Mouse (Mus musculus): Measurements from ENCODE around the gene Tle2.
A peak's percentile ranks its signal among the peaks of the same experiment; 100 is the strongest.

The Tle2 gene

DNA sequence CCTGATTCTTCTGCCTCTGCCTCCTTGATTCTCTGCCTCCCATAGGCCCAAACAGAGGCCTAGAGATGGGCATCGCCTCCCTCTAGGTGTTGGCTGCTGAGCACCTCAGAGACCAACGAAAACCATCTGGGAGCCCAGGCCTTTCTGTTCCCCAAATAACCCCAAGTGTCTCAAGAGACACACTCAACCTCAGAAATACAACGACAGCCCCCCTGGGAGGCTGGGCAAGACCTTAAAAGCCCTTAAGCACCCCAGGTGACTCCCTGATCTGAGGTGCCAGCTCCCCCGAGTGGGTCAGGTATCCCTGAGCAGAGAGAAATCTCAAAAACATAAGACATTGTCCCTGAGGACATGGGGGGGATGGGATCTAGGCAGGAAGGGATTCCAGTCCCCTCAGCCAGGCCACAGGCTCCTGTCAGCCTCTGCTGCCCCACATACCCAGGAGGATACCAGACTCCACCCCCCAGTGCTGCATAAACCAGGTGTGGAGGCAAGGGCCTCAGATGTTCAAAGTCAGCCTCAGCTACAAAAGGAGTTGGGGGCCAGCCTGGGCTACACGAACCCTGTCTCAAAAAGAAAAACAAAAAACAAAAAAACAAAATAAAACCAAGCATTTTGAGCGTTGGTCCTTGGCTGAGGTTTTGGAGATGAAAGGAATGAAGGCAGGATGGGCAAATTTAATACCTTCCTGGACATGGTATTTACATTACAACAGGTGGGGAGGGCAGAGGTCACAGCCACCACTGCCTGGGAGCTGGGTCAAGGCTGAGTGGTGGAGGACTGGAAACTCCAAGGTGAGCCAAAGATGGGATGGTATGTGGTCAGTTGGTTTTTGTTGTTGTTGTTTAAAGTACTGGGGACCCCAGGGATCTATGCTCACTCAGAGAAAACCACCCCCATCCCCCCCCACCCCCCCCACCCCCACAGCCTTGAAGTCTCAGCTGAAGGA, 20.3 kb upstream of the Tle2 start:
- no peak for DNase-seq (ENCODE audit: low read depth)

DNA sequence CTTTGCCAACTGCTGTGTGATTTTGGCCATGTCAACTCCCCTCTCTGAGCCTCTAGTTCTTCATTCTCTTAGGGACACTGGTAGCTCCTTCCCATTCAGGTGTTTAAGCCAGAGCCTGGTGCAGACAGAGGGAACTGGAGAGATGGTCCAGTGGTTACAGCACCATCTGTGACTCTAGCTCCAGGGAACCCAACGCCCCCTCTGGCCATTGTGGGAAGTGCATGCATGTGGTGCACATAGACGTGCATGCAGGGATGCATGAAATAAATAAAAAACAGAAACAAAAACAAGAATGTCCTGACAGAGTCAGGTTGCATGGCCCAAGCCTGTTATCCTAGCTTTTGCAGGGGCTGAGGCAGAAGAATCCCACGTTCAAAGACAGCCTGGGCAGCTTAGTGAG, 18.1 kb upstream of the Tle2 start:
- no peak for DNase-seq (ENCODE audit: low read depth)

DNA sequence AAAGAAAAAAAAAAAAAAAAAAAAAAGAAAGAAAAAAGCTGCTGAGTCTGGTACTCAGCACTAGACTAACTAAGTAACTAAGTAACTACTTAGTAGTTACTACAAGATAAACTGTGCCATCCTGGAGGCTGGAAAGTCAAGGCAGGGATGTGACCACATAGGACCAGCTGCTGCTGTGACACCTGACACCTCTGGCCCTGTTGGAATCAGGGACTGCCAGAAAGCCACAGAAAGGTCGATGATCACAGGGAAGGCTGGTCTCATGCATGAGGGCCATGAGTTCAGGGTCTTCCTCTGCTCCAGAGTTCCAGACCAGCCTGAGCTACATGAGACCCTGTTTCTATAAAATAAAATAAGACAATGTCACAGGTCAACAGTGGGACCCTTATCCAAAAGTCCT, 16.9 kb upstream of the Tle2 start:
- no peak for DNase-seq (ENCODE audit: low read depth)

- no peak for DNase-seq (ENCODE audit: low read depth)
Measured at GRCm38 (mm10) chr10:81559163-81559626, 15.2 kb upstream of the Tle2 start, which contains the start of gene Aes. Gene Aes, plus strand, starts transcription at chr10:81559488.

- DNase-seq (ENCODE audit: low read depth), result no peak
Measured at GRCm38 (mm10) chr10:81559627-81560539, 14.5 kb upstream of the Tle2 start.

GRCm38 (mm10) chr10:81560719-81561459, 13.5 kb upstream of the Tle2 start:
- no peak for DNase-seq (ENCODE audit: low read depth)

- no peak for DNase-seq (ENCODE audit: low read depth)
Measured at GRCm38 (mm10) chr10:81562411-81562810, 11.9 kb upstream of the Tle2 start.

GRCm38 (mm10) chr10:81563481-81563880, 10.9 kb upstream of the Tle2 start:
- DNase-seq (ENCODE audit: low read depth), result no peak

- no peak for DNase-seq (ENCODE audit: low read depth)
Measured at GRCm38 (mm10) chr10:81564216-81564615, 10.1 kb upstream of the Tle2 start.

DNA sequence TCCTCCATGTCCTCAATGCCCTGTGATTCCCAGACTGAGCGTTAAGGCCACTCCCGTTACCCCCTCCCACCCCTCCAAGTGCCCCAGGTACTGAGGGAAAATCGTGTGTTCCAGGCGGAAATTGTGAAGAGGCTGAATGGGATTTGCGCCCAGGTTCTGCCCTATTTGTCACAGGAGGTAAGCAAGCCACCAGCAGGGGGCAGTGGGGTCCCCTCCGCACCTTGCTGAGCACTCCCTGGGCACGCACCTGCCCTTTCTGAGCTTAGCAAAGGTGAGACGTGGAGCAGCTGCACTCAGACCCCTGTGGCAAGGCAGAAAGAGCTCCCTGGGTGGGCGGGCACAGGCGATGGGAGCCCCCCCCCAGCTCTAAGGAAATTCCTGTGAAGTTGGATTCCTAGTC, 9.6 kb upstream of the Tle2 start:
- DNase-seq (ENCODE audit: low read depth), result no peak

DNA sequence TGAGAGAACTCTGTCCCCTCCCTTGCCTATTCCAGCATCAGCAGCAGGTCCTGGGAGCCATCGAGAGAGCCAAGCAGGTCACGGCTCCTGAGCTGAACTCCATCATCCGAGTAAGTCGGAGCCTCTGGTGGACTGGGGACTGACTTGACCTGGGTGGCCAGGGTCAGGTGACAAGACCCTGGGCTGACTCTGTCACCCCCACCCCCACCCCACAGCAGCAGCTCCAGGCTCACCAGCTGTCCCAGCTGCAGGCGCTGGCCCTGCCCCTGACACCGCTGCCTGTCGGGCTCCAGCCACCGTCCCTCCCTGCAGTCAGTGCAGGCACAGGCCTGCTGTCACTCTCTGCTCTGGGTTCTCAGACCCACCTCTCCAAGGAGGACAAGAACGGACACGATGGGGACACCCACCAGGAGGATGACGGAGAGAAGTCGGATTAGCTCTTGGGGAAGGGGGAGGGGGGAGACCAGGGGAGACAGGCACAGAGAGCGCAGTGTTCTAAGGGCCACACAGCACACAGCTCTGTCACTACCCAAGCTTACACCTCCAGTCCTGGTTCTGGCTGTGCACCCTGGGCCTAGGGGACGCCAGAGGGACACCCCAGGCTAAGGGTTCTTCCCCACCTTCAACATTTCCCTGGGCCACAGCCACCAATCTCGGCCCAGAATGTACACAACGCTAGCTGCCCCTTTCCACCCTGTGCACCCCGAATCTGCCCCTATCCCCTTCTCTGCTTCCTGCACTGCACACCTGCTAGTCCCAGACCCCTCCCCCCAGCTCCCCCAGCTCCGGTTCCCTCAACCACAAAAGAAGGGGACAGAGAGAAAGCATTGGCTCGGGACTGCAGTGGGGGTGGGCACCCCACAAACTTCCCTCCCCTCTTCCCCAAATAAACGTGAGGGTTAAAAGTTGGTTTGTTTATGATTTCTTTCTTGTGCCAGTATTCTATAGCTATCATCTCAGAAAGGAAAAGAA, 8.8 kb upstream of the Tle2 start:
- no peak for DNase-seq (ENCODE audit: low read depth)

- DNase-seq (ENCODE audit: low read depth), result no peak
Measured at GRCm38 (mm10) chr10:81568381-81569191, 5.8 kb upstream of the Tle2 start.

DNA sequence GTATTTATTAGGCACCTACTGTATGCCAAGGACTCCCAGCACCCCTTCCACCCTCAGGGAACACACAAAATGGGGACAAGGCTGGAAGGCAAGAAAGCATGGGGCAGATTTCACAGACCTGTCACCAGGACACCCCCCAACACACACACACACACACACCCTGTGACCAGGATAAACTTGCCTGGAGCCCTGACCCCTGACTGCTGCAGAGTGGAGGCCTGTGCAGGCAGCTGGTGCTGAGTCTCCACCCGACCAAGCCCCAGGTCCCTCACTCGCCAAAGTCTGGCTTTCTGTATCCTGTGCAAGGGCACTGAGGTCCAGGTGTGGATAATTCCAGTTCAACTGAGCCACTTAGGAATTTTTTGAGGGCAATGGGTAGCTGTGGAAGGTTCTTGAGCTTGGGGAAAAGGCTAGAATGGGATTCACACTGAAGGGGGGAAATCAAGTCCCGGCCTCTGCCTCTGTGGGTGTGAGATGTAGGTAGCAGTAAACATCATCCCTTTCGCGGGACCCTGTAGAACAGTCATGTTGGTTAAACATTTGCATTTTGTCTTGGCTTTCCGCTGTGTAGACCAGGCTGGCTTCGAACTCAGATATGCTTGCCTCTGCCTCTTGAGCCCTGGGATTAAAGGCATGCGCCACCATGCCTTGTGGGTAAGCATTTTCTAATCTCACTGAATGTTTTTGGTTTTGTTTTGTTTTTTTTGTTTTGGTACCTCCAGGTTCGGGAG, 4.7 kb upstream of the Tle2 start:
- no peak for DNase-seq (ENCODE audit: low read depth)

DNA sequence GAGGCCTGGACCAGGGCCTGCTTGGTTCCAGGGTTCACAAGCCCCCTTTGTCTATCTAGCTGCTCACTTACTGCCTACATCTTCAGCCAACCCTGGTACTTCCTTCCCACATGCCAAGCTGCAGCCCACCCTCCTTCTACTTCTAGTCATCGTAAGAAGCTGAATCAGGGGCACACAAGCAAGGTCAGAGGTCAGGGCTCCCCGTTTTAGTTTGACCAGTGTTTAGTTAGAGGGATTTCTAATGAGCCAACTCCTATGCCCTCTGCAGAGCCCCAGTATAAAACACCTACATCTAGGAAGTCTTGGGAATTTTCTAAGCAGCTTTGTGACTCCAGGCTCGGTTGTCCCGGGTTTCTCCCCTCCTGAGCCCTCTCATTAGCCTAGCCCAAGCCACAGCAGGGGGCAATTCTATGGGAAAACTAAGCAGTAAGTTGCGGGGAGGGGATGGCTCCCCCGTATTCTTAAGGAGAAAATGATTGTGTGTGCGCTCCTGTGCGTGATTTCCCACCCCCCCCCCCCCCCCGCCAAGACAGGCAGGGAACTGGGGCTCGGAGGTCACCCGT, 4.0 kb upstream of the Tle2 start:
- DNase-seq (ENCODE audit: low read depth), result no peak

DNA sequence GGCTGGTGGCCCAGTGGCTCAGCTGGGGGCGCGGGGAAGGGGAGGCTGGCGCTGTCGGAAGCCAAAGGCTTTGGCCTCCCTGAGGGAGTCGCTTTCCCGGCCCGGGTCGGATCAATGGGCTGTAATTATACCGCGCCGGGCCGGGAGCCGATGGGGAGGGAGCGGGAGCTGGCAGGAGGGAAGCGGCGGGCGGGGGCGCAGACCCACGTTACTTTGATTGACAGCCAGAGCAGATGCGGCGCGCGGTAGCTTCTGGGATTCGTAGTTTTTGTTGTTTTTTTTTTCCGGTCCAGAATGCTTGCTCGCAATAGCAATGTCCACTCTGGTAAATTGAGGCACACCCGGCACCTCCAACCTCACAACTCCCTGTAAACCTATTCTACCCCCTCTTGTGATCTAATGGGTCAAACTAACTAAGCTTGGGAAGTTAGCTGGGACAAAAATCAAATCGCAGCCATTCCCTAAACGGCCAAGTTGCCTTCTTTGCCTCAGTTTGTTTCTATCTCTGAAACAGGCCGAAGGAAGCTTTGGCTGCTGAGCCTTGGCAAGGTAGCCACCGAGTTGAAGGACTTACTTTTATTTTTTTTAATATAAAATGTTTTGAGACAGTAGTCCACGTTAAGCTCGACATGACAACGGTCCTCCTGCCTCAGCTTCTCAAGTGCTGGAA, 3.4 kb upstream of the Tle2 start:
- DNase-seq (ENCODE audit: low read depth), result peak; percentile 78

DNA sequence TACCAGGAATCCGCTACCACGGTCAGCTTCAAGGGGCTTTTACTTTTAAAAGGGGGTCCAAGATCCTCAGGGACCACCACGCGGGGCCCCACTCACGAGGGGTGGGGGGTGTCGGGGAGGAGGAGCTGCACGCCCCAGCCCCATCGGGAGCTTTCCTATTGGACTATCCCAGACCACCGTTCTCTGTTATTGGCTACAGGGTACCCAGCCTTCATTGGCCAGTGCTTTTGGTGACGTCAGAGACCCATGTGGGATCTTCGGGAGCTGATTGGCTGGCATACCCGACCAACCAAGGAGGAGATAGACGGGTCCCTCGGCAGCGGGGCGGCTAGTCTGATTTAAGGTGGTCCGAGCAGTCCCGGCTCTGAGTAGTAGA, 2.9 kb upstream of the Tle2 start:
- peak; percentile 98 for DNase-seq (ENCODE audit: low read depth)

- no peak for DNase-seq (ENCODE audit: low read depth)
Measured at GRCm38 (mm10) chr10:81572133-81572671, 2.2 kb upstream of the Tle2 start.

DNA sequence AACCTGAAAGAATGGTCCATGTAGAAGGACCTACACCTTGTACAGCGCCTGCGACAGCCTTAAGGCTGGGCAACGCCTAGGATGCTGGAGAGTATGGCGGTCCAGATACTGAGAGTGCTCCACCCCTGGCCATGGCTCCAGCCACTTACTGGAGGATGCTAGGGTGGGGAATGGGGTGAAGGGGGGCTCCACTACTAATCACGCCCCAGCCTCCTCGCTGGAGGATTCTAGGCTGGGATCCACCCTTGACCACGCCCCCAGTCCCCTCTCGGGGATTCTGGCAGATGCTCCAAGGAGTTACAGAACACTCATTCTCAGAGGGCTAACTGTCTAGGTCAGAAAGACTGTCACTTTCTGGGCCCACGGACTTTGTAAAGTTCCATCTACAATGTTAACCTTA, 1.4 kb upstream of the Tle2 start:
- DNase-seq (ENCODE audit: low read depth), result no peak
